Mouse (Mus musculus): Measurements from ENCODE around the gene Timm10b.

Timm10b gene

GRCm38 (mm10) chr7:105639756-105640155 is at the start of gene Timm10b:
Timm10b (plus strand) TSS chr7:105640056.
- DNase-seq, result no peak

GRCm38 (mm10) chr7:105590097-105590496 is 49.8 kb upstream of the Timm10b start:
- DNase-seq, result no peak

- DNase-seq, result peak; percentile 77 to 78
Measured at GRCm38 (mm10) chr7:105602860-105603623, 36.8 kb upstream of the Timm10b start.

GRCm38 (mm10) chr7:105608467-105608866 is 31.4 kb upstream of the Timm10b start:
- no peak for DNase-seq

GRCm38 (mm10) chr7:105611767-105612166 is 28.1 kb upstream of the Timm10b start:
- DNase-seq, result no peak

GRCm38 (mm10) chr7:105614400-105614799 is 25.5 kb upstream of the Timm10b start:
- DNase-seq, result no peak

- DNase-seq, result no peak
Measured at GRCm38 (mm10) chr7:105615720-105616119, 24.1 kb upstream of the Timm10b start.

GRCm38 (mm10) chr7:105616561-105616960 is 23.3 kb upstream of the Timm10b start:
- DNase-seq, result no peak

- DNase-seq, result no peak
Measured at GRCm38 (mm10) chr7:105617810-105618209, 22.0 kb upstream of the Timm10b start.

GRCm38 (mm10) chr7:105619701-105620100 is 20.2 kb upstream of the Timm10b start:
- no peak for DNase-seq

- no peak for DNase-seq
Measured at GRCm38 (mm10) chr7:105621053-105621452, 18.8 kb upstream of the Timm10b start.

GRCm38 (mm10) chr7:105621646-105622292 is 18.1 kb upstream of the Timm10b start:
- DNase-seq, result no peak

- peak; percentile 72 to 74 for DNase-seq
Measured at GRCm38 (mm10) chr7:105625397-105625796, 14.5 kb upstream of the Timm10b start.

- DNase-seq, result no peak
Measured at GRCm38 (mm10) chr7:105628633-105629032, 11.2 kb upstream of the Timm10b start.

- DNase-seq, result peak; percentile 76 to 80
Measured at GRCm38 (mm10) chr7:105632551-105632972, 7.3 kb upstream of the Timm10b start.

GRCm38 (mm10) chr7:105633127-105633800 is 6.6 kb upstream of the Timm10b start, which contains the start of gene Trim3:
Trim3 (minus strand) TSS chr7:105633571.
- DNase-seq, result peak; percentile 88 to 96

GRCm38 (mm10) chr7:105633801-105634135 is 6.1 kb upstream of the Timm10b start:
- DNase-seq, result no peak

GRCm38 (mm10) chr7:105634272-105634920 is 5.5 kb upstream of the Timm10b start:
- DNase-seq, result peak in 1 of 2 experiments; percentile 4

GRCm38 (mm10) chr7:105635726-105636125 is 4.1 kb upstream of the Timm10b start:
- DNase-seq, result peak in 1 of 2 experiments; percentile 2

- peak in 1 of 2 experiments; percentile 5 for DNase-seq
Measured at GRCm38 (mm10) chr7:105638776-105639175, 1.1 kb upstream of the Timm10b start.

GRCm38 (mm10) chr7:105639304-105639703 is 552 bp upstream of the Timm10b start:
- DNase-seq, result peak in 1 of 2 experiments; percentile 19

- peak; percentile 93 to 94 for DNase-seq
Measured at GRCm38 (mm10) chr7:105640233-105640893, 507 bp downstream of the Timm10b start, which contains the start of the genes Arfip2 and Gm45799. Arfip2 (minus strand) TSS chr7:105640416. Gm45799 (plus strand) TSS chr7:105640552.

Data from cerebellum, postnatal 36 days (tissue).